Mouse (Mus musculus) thymus, postnatal 4 days (tissue): Measurements from ENCODE around the gene Nfu1.

Experiments used
- DNase-seq: peaks from one replicate; pipeline ENCODE4 v3.0.0; 2021

Nfu1 gene

GRCm38 (mm10) chr6:87075092-87075685 lies 66.2 kb downstream of the Nfu1 start:
- DNase-seq, result peak; percentile 59
